Mouse (Mus musculus) G1E (cell line): ENCODE data around the gene Cep295nl. TPM values are rescaled to one million over a fixed set of nuclear protein-coding genes. Genes with fewer than 3 reads are reported as not detected.
A peak's percentile ranks its signal among the peaks of the same experiment; 100 is the strongest.
"Not testable (repeated sequence)": the region's sequence is repeated elsewhere in the genome, so short reads cannot be mapped to it uniquely, and the experiment has no call there.

Experiments used
- ATAC-seq: 2 replicates; pipeline ENCODE4 v1.8.0; 2016; ENCODE audit warnings: mild to moderate bottlenecking; ENCODE audit not compliant: insufficient number of reproducible peaks, poor library complexity, low FRiP score, severe bottlenecking; ENCODE audit errors: extremely low read depth
- DNase-seq: peaks from one replicate; pipeline ENCODE4 v3.0.0; 2012; ENCODE audit warnings: low spot score
- H3K27me3 ChIP-seq: 2 replicates; pipeline ENCODE4 v1.6.1; 2012; ENCODE audit warnings: mild to moderate bottlenecking, low read length, inconsistent platforms; ENCODE audit not compliant: insufficient read depth
- H3K36me3 ChIP-seq: replicated peaks from 2 replicates; pipeline ENCODE3; 2012; ENCODE audit warnings: mild to moderate bottlenecking, inconsistent platforms
- H3K4me1 ChIP-seq: 2 replicates; pipeline ENCODE4 v1.6.1; 2012; ENCODE audit warnings: low read depth, low read length, inconsistent platforms, mixed read lengths; ENCODE audit not compliant: insufficient read depth
- H3K4me3 ChIP-seq: 2 replicates; pipeline ENCODE4 v1.5.1; 2012; ENCODE audit warnings: low read depth, mild to moderate bottlenecking, inconsistent platforms, low read length, moderate library complexity, mixed read lengths
- H3K9me3 ChIP-seq: replicated peaks from 2 replicates; pipeline ENCODE4 v1.6.1; 2012; ENCODE audit warnings: inconsistent platforms
- CTCF ChIP-seq: IDR thresholded peaks from 2 replicates; pipeline ENCODE4 v1.5.1; 2012; ENCODE audit warnings: low read depth, low read length, inconsistent platforms, mixed read lengths
- GATA1 ChIP-seq: IDR thresholded peaks from 2 replicates; pipeline ENCODE4 v1.6.1; 2012; ENCODE audit warnings: borderline replicate concordance, low read length, inconsistent platforms, mixed read lengths
- GATA2 ChIP-seq: IDR thresholded peaks from 2 replicates; pipeline ENCODE4 v1.6.1; 2012; ENCODE audit warnings: low read depth, low read length, inconsistent platforms, borderline replicate concordance
- POLR2AphosphoS5 ChIP-seq: IDR thresholded peaks from 2 replicates; pipeline ENCODE4 v1.6.1; 2012; ENCODE audit warnings: low read depth, low read length, inconsistent platforms; ENCODE audit not compliant: insufficient replicate concordance
- TAL1 ChIP-seq: conservative IDR thresholded peaks from 2 replicates; pipeline ENCODE4 v1.6.1; 2012; ENCODE audit warnings: low read depth, low read length, inconsistent platforms, mixed read lengths
- polyA plus RNA-seq: library from polyadenylated mRNA; stranded (reverse); fragments of >175 nt; gene quantifications from 2 replicates; pipeline ENCODE4 v1.2.3, GENCODE M21; 2012
- total RNA-seq, 2 experiments: library from RNA; stranded (forward) in 1 of 2; stranded (reverse) in 1 of 2; fragments of 200-1000 nt in 1 of 2; fragments of >200 nt in 1 of 2; fragmentation: Nextera tagmentation in 1 of 2; gene quantifications; 2 replicates each; pipeline ENCODE4 v1.2.3; 2014 to 2017

Cep295nl gene
- total RNA-seq (2014; fragmentation: Nextera tagmentation) (not detected in 2 replicates), total RNA-seq (2017) (0.11 TPM in 1 of 2 replicates, not detected in the other), polyA plus RNA-seq (not detected in 2 replicates)

GRCm38 (mm10) chr11:118342400-118342981, at the start of gene Cep295nl:
Gene Cep295nl (minus strand): TSS chr11:118342500.
- Histone ChIP-seq H3K36me3 (no peaks in the 10 kb centered on the region), H3K9me3 (no peaks in the 10 kb centered on the region), H3K4me1 (no peaks in the 10 kb centered on the region; the same call in 1 of the 2 replicates), H3K27me3 (peaks cover 8% of the 10 kb centered on the region; the same call in 1 of the 2 replicates), H3K4me3 (no peak within 1 kb of the TSS)
- TF ChIP-seq GATA1 (no peak), TAL1 (no peak), CTCF (no peak), GATA2 (no peak), POLR2AphosphoS5 (no peak)
- no peak for DNase-seq
- no peak for ATAC-seq

- H3K9me3 ChIP-seq, H3K36me3 ChIP-seq, H3K27me3 ChIP-seq, DNase-seq, H3K4me1 ChIP-seq, H3K4me3 ChIP-seq, ATAC-seq: not testable (repeated sequence)
These were observed 45.5 kb upstream of the Cep295nl start for GRCm38 (mm10) chr11:118387816-118388215.

DNA sequence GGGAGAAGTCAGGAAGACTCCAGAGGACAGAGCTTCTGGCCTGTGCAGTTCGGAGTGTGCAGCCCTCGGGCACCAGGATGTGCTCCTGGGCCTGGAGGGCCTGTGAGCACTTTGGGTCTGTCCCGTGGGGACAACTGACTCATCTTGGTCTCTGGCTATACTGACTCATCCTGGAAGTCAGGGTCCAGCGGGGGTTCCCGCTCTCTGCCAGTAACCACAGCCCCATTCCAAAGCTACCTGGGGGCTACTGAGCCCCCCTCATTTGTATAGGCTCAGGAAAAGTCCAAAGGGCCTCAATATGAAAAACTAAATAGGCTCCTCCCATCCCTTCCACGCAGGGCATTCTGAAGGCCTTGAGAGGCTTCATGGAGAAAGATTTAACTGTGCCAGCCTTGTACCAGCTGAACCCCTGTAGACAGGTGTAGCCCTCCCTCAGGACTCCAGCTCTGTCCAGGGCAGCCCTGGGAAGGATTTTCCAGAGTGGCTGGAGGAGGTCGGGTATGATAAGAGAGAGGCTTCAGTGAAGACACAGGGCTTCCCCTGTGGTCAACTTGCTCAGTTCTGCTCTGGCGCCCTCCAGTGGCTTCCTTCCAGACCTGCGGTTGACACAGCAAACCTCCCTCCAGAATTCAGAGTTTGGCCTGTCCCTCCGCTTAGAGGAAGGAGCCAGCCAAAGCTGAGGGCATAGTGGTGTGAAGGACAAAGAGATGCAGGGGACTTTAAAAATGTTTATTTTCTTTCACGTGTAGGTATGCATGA, 37.1 kb upstream of the Cep295nl start:
- peaks cover 2% of the 10 kb centered on the region; the same call in 1 of the 2 replicates for H3K27me3 ChIP-seq
- H3K4me3 ChIP-seq = no peak overlapping the region
- H3K4me1 ChIP-seq = no peaks in the 10 kb centered on the region
- DNase-seq (peak; percentile 47), ATAC-seq (no peak)
- TF ChIP-seq GATA2 (no peak), TAL1 (no peak), GATA1 (no peak), POLR2AphosphoS5 (no peak), CTCF (0 out of 2 replicates have a peak, but pooled peaks have one; percentile 23)
- H3K36me3 ChIP-seq = no peaks in the 10 kb centered on the region
- H3K9me3 ChIP-seq = no peaks in the 10 kb centered on the region

DNA sequence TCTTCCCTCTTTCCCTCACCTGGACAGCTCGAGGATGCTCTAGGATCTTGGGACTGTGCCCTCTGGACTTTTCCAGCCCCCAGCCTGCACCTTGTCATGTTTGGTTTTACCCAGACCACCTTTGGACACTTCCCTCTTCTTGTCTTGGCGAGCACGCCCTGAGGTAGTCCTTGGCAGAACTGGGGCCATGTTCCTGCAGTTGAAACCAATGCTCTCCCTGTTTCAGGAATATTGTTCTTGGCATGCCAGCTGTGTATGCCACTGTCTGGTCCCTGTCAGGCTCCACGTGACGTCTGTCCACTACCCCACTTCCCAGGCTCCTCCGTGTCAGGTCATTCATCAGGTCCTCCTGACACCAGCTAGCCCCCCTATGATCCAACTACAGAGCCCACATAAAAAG, 36.4 kb upstream of the Cep295nl start:
- no peaks in the 10 kb centered on the region for H3K9me3 ChIP-seq
- no peaks in the 10 kb centered on the region for H3K4me1 ChIP-seq
- H3K27me3 ChIP-seq = peaks cover 2% of the 10 kb centered on the region; the same call in 1 of the 2 replicates
- TF ChIP-seq GATA2 (no peak), POLR2AphosphoS5 (no peak), TAL1 (no peak), GATA1 (no peak), CTCF (no peak)
- no peak overlapping the region for H3K4me3 ChIP-seq
- DNase-seq = no peak
- no peak for ATAC-seq
- no peaks in the 10 kb centered on the region for H3K36me3 ChIP-seq

- ATAC-seq, H3K4me3 ChIP-seq, DNase-seq, H3K27me3 ChIP-seq, H3K4me1 ChIP-seq, H3K9me3 ChIP-seq, H3K36me3 ChIP-seq: not testable (repeated sequence)
These were observed 34.0 kb upstream of the Cep295nl start for GRCm38 (mm10) chr11:118376323-118376722.

DNA sequence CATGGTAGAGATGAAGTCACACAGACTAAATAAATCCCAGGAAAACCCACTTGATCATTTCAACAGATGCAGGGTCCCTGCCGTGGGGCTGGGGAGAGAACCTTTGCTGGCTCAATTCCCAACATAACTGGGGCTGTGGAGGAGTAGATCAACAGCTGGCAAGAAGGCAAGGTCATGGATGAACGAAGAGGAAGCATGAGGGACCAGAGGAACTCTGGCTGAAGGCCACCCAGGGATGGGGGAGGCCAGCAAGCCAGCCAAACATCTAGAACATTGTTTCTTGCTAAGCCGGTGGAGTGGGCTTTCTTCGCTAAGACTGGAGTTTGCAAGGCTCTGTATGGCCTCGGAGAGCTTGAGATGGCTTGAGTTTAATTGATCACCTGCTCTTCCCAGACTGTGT, 33.6 kb upstream of the Cep295nl start:
- Histone ChIP-seq H3K27me3 (peaks cover 6% of the 10 kb centered on the region; the same call in 1 of the 2 replicates), H3K4me1 (no peaks in the 10 kb centered on the region), H3K36me3 (no peaks in the 10 kb centered on the region), H3K9me3 (no peaks in the 10 kb centered on the region), H3K4me3 (no peak overlapping the region)
- no peak for ATAC-seq
- no peak for DNase-seq
- TF ChIP-seq CTCF (no peak), POLR2AphosphoS5 (no peak), TAL1 (no peak)

- TF ChIP-seq GATA2 (no peak), CTCF (no peak), POLR2AphosphoS5 (no peak), TAL1 (no peak), GATA1 (no peak)
- no peak overlapping the region for H3K4me3 ChIP-seq
- H3K4me1 ChIP-seq = no peaks in the 10 kb centered on the region
- peaks cover 6% of the 10 kb centered on the region; the same call in 1 of the 2 replicates for H3K27me3 ChIP-seq
- DNase-seq (no peak), ATAC-seq (no peak)
- H3K36me3 ChIP-seq = no peaks in the 10 kb centered on the region
- H3K9me3 ChIP-seq = no peaks in the 10 kb centered on the region
These were observed 33.2 kb upstream of the Cep295nl start for GRCm38 (mm10) chr11:118375461-118375860.
